ENCODE assay signal across 14 mouse cellular contexts in genomic region chr12:106477731-106478130, GRCm38 (mm10).
DNase-seq lines count a peak whose midpoint lies in the region; ATAC-seq and TF ChIP-seq lines count a peak whose summit lies in the region.
"Had no signal": no experiment of that assay in that cellular context is flagged by ENCODE, and none has a peak within 500 bp of the region (broad histone marks: within the 10 kb centered on the region; RNA-seq: fewer than 3 reads in every experiment).

No protein-coding gene starts in this region.

- peak overlapping the region; percentile 49 for H3K4me2 ChIP-seq in forebrain, postnatal 0 days (ENCODE audit: low read depth)
- peak overlapping the region; percentile 53 for H3K4me2 ChIP-seq in midbrain, embryonic 14.5 days (ENCODE audit: low read length)

- ATAC-seq in forebrain, postnatal 0 days, result 0 out of 2 replicates have a peak, but pooled peaks have one; percentile 7
- ATAC-seq in midbrain, embryonic 14.5 days (ENCODE audit: low FRiP score, low TSS enrichment), result no peak
- no peak for ATAC-seq in granulocyte monocyte progenitor cell, adult 5-6 weeks (replicated peaks; ENCODE audit: poor library complexity, severe bottlenecking)

- H3K4me3 ChIP-seq in E14TG2a.4 (replicated peaks; ENCODE audit: low read length), result peak overlapping the region; percentile 50
- peak overlapping the region; percentile 49 for H3K4me3 ChIP-seq in embryonic facial prominence, embryonic 10.5 days
- no peak overlapping the region for H3K4me3 ChIP-seq in forebrain, postnatal 0 days (ENCODE audit: low read depth, low read length)
- H3K4me3 ChIP-seq in midbrain, embryonic 14.5 days (replicated peaks; ENCODE audit: low read depth, low read length), result peak overlapping the region; percentile 21; the same call in 1 of the 2 replicates
- H3K4me3 ChIP-seq: heart, embryonic 12.5 days; liver, embryonic 15.5 days had no signal

- TF ChIP-seq CTCF in E14TG2a.4 (conservative IDR thresholded peaks at IDR 0.05; ENCODE audit: low read length), result no peak
- TF ChIP-seq CTCF in forebrain, postnatal 0 days (IDR thresholded peaks at IDR 0.05; ENCODE audit: low read depth), result no peak

- H3K36me3 ChIP-seq in E14TG2a.4 (ENCODE audit: insufficient read depth, low read length), result no peaks in the 10 kb centered on the region
- no peaks in the 10 kb centered on the region for H3K36me3 ChIP-seq in embryonic facial prominence, embryonic 10.5 days (replicated peaks)
- no peaks in the 10 kb centered on the region for H3K36me3 ChIP-seq in forebrain, postnatal 0 days (ENCODE audit: insufficient read depth)
- H3K36me3 ChIP-seq in midbrain, embryonic 14.5 days (ENCODE audit: control insufficient read depth, insufficient read depth, low read length), result no peaks in the 10 kb centered on the region
- H3K36me3 ChIP-seq: heart, embryonic 12.5 days; liver, embryonic 15.5 days had no signal

- H3K27ac ChIP-seq in embryonic facial prominence, embryonic 10.5 days (replicated peaks), result no peak overlapping the region
- H3K27ac ChIP-seq in forebrain, postnatal 0 days (ENCODE audit: low read depth, low read length), result peak overlapping the region; percentile 80
- H3K27ac ChIP-seq in midbrain, embryonic 14.5 days (replicated peaks; ENCODE audit: low read depth, low read length), result peak overlapping the region; percentile 58; the same call in 1 of the 2 replicates
- H3K27ac ChIP-seq: liver, embryonic 15.5 days; macrophage had no signal

- 12% methylated on average over 4 of the region's 4 CpGs for WGBS in embryonic facial prominence, embryonic 10.5 days
- 32% methylated on average over 4 of the region's 4 CpGs for WGBS in forebrain, postnatal 0 days
- 17% methylated on average over 4 of the region's 4 CpGs for WGBS in midbrain, embryonic 14.5 days

- no peaks in the 10 kb centered on the region for H3K9me3 ChIP-seq in E14TG2a.4 (ENCODE audit: low read length)
- no peaks in the 10 kb centered on the region for H3K9me3 ChIP-seq in embryonic facial prominence, embryonic 10.5 days
- H3K9me3 ChIP-seq in forebrain, postnatal 0 days (ENCODE audit: low read length), result no peaks in the 10 kb centered on the region
- no peaks in the 10 kb centered on the region for H3K9me3 ChIP-seq in midbrain, embryonic 14.5 days (ENCODE audit: control insufficient read depth, low read length)
- H3K9me3 ChIP-seq: heart, embryonic 12.5 days; liver, embryonic 15.5 days had no signal

- no peak for DNase-seq in embryonic facial prominence, embryonic 10.5 days (ENCODE audit: low spot score)
- DNase-seq in forebrain, postnatal 0 days, result no peak
- no peak for DNase-seq in midbrain, embryonic 14.5 days
- DNase-seq in cerebellum, adult 8-10 months, result no peak
- DNase-seq in lung, postnatal 14 days, result no peak
- no peak for DNase-seq in ovary, postnatal 10 days (ENCODE audit: low spot score)
- DNase-seq: gastrocnemius, postnatal 14 days; kidney, adult 9 months; right cerebral cortex, adult 18-20 months had no signal

- H3K4me1 ChIP-seq in E14TG2a.4 (replicated peaks; ENCODE audit: low read depth, low read length), result peaks cover 95% of the 10 kb centered on the region
- peaks cover 67% of the 10 kb centered on the region for H3K4me1 ChIP-seq in embryonic facial prominence, embryonic 10.5 days
- peaks cover 29% of the 10 kb centered on the region for H3K4me1 ChIP-seq in forebrain, postnatal 0 days (ENCODE audit: insufficient read depth)
- H3K4me1 ChIP-seq in midbrain, embryonic 14.5 days (ENCODE audit: control insufficient read depth, insufficient read depth, low read length), result peaks cover 44% of the 10 kb centered on the region
- H3K4me1 ChIP-seq: liver, embryonic 15.5 days had no signal

- H3K27me3 ChIP-seq in E14TG2a.4 (ENCODE audit: insufficient read depth, low read length), result peaks cover 39% of the 10 kb centered on the region
- H3K27me3 ChIP-seq in embryonic facial prominence, embryonic 10.5 days (replicated peaks; ENCODE audit: low read depth, poor library complexity, severe bottlenecking), result peaks cover 80% of the 10 kb centered on the region
- no peaks in the 10 kb centered on the region for H3K27me3 ChIP-seq in forebrain, postnatal 0 days (ENCODE audit: insufficient read depth, low read length)
- H3K27me3 ChIP-seq in midbrain, embryonic 14.5 days (ENCODE audit: control insufficient read depth, insufficient read depth, low read length), result peaks cover 10% of the 10 kb centered on the region; the same call in 1 of the 2 replicates

- no peak overlapping the region for H3K9ac ChIP-seq in forebrain, postnatal 0 days
- no peak overlapping the region for H3K9ac ChIP-seq in midbrain, embryonic 14.5 days (replicated peaks; ENCODE audit: low read length)
- H3K9ac ChIP-seq: heart, embryonic 12.5 days; liver, embryonic 15.5 days had no signal
